Mouse (Mus musculus) cortical plate, adult 2 months (tissue): Measurements from ENCODE around the gene Nav1.

Source experiments
- CTCF ChIP-seq: fragments of 200-500 bp; IDR thresholded peaks from 2 replicates; pipeline ENCODE4 v1.5.1; 2011; ENCODE audit warnings: mild to moderate bottlenecking, control low read depth, low read length; ENCODE audit not compliant: insufficient read depth; ENCODE audit errors: extremely low read depth
- POLR2A ChIP-seq: fragments of 200-500 bp; IDR thresholded peaks from 2 replicates; pipeline ENCODE4 v1.6.1; 2011; ENCODE audit warnings: mild to moderate bottlenecking, low read length, control low read depth; ENCODE audit not compliant: insufficient read depth; ENCODE audit errors: extremely low read depth

GRCm38 (mm10) chr1:135502750-135503149 lies 104.3 kb downstream of the Nav1 start:
- no peak for TF ChIP-seq CTCF
- TF ChIP-seq POLR2A, result no peak
